Mouse (Mus musculus) thymus, adult 2 months (tissue): ENCODE results near the gene Evx1. TPM values are rescaled to one million over a fixed set of nuclear protein-coding genes. Genes with fewer than 3 reads are reported as not detected.

Experiments used
- DNase-seq: peaks from one replicate; pipeline ENCODE4 v3.0.0; 2021
- H3K27ac ChIP-seq: fragments of 200-500 bp; 2 replicates; pipeline ENCODE4 v1.5.1; 2012; ENCODE audit warnings: low read length, control low read depth; ENCODE audit not compliant: control insufficient read depth, insufficient read depth
- H3K27me3 ChIP-seq: fragments of 200-500 bp; 2 replicates; pipeline ENCODE4 v1.6.1; 2012; ENCODE audit warnings: mild to moderate bottlenecking, low read length, moderate library complexity, mixed read lengths; ENCODE audit not compliant: control insufficient read depth, insufficient read depth
- H3K36me3 ChIP-seq: fragments of 200-500 bp; 2 replicates; pipeline ENCODE4 v1.6.1; 2012; ENCODE audit warnings: mild to moderate bottlenecking, low read length, moderate library complexity; ENCODE audit not compliant: control insufficient read depth, insufficient read depth
- H3K4me1 ChIP-seq: fragments of 200-500 bp; replicated peaks from 2 replicates; pipeline ENCODE4 v1.6.1; 2012; ENCODE audit warnings: low read length; ENCODE audit not compliant: control insufficient read depth, insufficient read depth
- H3K4me3 ChIP-seq: fragments of 200-500 bp; 2 replicates; pipeline ENCODE4 v1.5.1; 2012; ENCODE audit warnings: mild to moderate bottlenecking, low read length, control low read depth, moderate library complexity; ENCODE audit not compliant: control insufficient read depth, insufficient read depth
- CTCF ChIP-seq: fragments of 200-500 bp; IDR thresholded peaks from 2 replicates; pipeline ENCODE4 v1.5.1; 2012; ENCODE audit warnings: mild to moderate bottlenecking, control low read depth, low read length, moderate library complexity, borderline replicate concordance; ENCODE audit not compliant: control insufficient read depth, poor library complexity, insufficient read depth; ENCODE audit errors: extremely low read depth
- POLR2A ChIP-seq: fragments of 200-500 bp; IDR thresholded peaks from 2 replicates; pipeline ENCODE4 v1.6.1; 2012; ENCODE audit warnings: mild to moderate bottlenecking, low read length, control low read depth, moderate library complexity; ENCODE audit not compliant: control insufficient read depth, poor library complexity, insufficient read depth; ENCODE audit errors: extremely low read depth
- WGBS: fragments of 180-500 bp; shearing (Covaris S2); methylation state at CpG from one replicate; pipeline ENCODE4 v1.1.7; 2018; 5-methylcytosine and 5-hydroxymethylcytosine counted together
- polyA plus RNA-seq: library from polyadenylated mRNA; depleted of rRNA; stranded (reverse); fragments of >200 nt; gene quantifications from 2 replicates; pipeline ENCODE4 v1.2.3, GENCODE M21; 2012

Evx1 gene
- polyA plus RNA-seq, 1 experiment: not detected

- peaks cover 38% of the 10 kb centered on the region for H3K27me3 ChIP-seq
- no peak for TF ChIP-seq POLR2A
- TF ChIP-seq CTCF: no peak
Measured at GRCm38 (mm10) chr6:52309766-52310165, 3.5 kb upstream of the Evx1 start.

GRCm38 (mm10) chr6:52310366-52310765 is 2.9 kb upstream of the Evx1 start:
- Histone ChIP-seq H3K27ac (no peak overlapping the region), H3K27me3 (peaks cover 43% of the 10 kb centered on the region), H3K4me3 (no peak overlapping the region), H3K4me1 (peaks cover 6% of the 10 kb centered on the region), H3K36me3 (no peaks in the 10 kb centered on the region)
- WGBS: 10% methylated on average over 24 of the region's 24 CpGs
- DNase-seq: no peak
- TF ChIP-seq CTCF: no peak
- no peak for TF ChIP-seq POLR2A

More at GRCm38 (mm10) chr6:52309766-52310165, 3.5 kb upstream of the Evx1 start:
- DNase-seq: no peak
- H3K4me1 ChIP-seq: peaks cover 6% of the 10 kb centered on the region
- no peaks in the 10 kb centered on the region for H3K36me3 ChIP-seq
- WGBS: 61% methylated on average over 10 of the region's 10 CpGs
- H3K27ac ChIP-seq: no peak overlapping the region
- no peak overlapping the region for H3K4me3 ChIP-seq

- DNase-seq: no peak
- WGBS: 31% methylated on average over 6 of the region's 6 CpGs
- H3K4me3 ChIP-seq: no peak overlapping the region
- H3K4me1 ChIP-seq: 0 out of 2 replicates have a peak, but pooled peaks cover 3% of the 10 kb centered on the region
- H3K36me3 ChIP-seq: no peaks in the 10 kb centered on the region
- H3K27me3 ChIP-seq: peaks cover 42% of the 10 kb centered on the region
- TF ChIP-seq POLR2A (no peak), CTCF (no peak)
- H3K27ac ChIP-seq: no peak overlapping the region
Measured at GRCm38 (mm10) chr6:52311661-52312557, 1.4 kb upstream of the Evx1 start.

GRCm38 (mm10) chr6:52312558-52312915 is 761 bp upstream of the Evx1 start:
- H3K27ac ChIP-seq: no peak overlapping the region
- 0 out of 2 replicates have a peak, but pooled peaks cover 3% of the 10 kb centered on the region for H3K4me1 ChIP-seq
- no peaks in the 10 kb centered on the region for H3K36me3 ChIP-seq
- TF ChIP-seq POLR2A: no peak
- TF ChIP-seq CTCF: no peak
- WGBS: 16% methylated on average over 8 of the region's 8 CpGs
- no peak overlapping the region for H3K4me3 ChIP-seq
- peaks cover 45% of the 10 kb centered on the region for H3K27me3 ChIP-seq
- DNase-seq: no peak

- no peak for DNase-seq
- Histone ChIP-seq H3K4me1 (0 out of 2 replicates have a peak, but pooled peaks cover 3% of the 10 kb centered on the region), H3K27me3 (peaks cover 50% of the 10 kb centered on the region), H3K4me3 (no peak overlapping the region), H3K36me3 (no peaks in the 10 kb centered on the region), H3K27ac (no peak overlapping the region)
- WGBS: 10% methylated on average over 27 of the region's 27 CpGs
- TF ChIP-seq CTCF (no peak), POLR2A (no peak)
Measured at GRCm38 (mm10) chr6:52314304-52315100, 1.2 kb downstream of the Evx1 start.
